Mouse (Mus musculus) cerebellum, postnatal 4 days (tissue): ENCODE data around the gene Casp12.
"Not testable (repeated sequence)": the region's sequence is repeated elsewhere in the genome, so short reads cannot be mapped to it uniquely, and the experiment has no call there.

Experiments
- DNase-seq, 2 experiments: peaks; one replicate each; pipeline ENCODE4 v3.0.0; 2022; ENCODE audit warnings: low spot score in 2 of 2, mixed read lengths in 1 of 2

The Casp12 gene

GRCm38 (mm10) chr9:5345291-5345898 is at the start of gene Casp12:
Gene Casp12 (plus strand): TSS chr9:5345430.
- DNase-seq = no peak

GRCm38 (mm10) chr9:5296354-5297237 is 48.6 kb upstream of the Casp12 start:
- no peak for DNase-seq

- no peak for DNase-seq
Observed at GRCm38 (mm10) chr9:5298329-5299131, 46.7 kb upstream of the Casp12 start, which contains the start of gene Casp1. Gene Casp1 (plus strand): TSS chr9:5298517.

GRCm38 (mm10) chr9:5299132-5299381 is 46.2 kb upstream of the Casp12 start:
- DNase-seq = no peak

GRCm38 (mm10) chr9:5308561-5308960 is 36.7 kb upstream of the Casp12 start, which contains the start of gene Casp4:
Gene Casp4 (plus strand): TSS chr9:5308828.
- DNase-seq = no peak

GRCm38 (mm10) chr9:5310112-5310511 is 35.1 kb upstream of the Casp12 start:
- no peak for DNase-seq

- DNase-seq = no peak
Observed at GRCm38 (mm10) chr9:5311435-5311834, 33.8 kb upstream of the Casp12 start.

GRCm38 (mm10) chr9:5328204-5328603 is 17.0 kb upstream of the Casp12 start:
- DNase-seq = no peak

- no peak for DNase-seq
Observed at GRCm38 (mm10) chr9:5332441-5332840, 12.8 kb upstream of the Casp12 start.

GRCm38 (mm10) chr9:5333422-5333821 is 11.8 kb upstream of the Casp12 start:
- DNase-seq = no peak

- no peak for DNase-seq
Observed at GRCm38 (mm10) chr9:5343092-5343491, 2.1 kb upstream of the Casp12 start.

- no peak for DNase-seq
Observed at GRCm38 (mm10) chr9:5344090-5344489, 1.1 kb upstream of the Casp12 start.

GRCm38 (mm10) chr9:5347381-5347780 is 2.2 kb downstream of the Casp12 start:
- DNase-seq = no peak

- no peak for DNase-seq
Observed at GRCm38 (mm10) chr9:5353673-5354072, 8.4 kb downstream of the Casp12 start.

- DNase-seq = no peak
Observed at GRCm38 (mm10) chr9:5356801-5357200, 11.6 kb downstream of the Casp12 start.

GRCm38 (mm10) chr9:5393561-5393960 is 48.3 kb downstream of the Casp12 start:
- DNase-seq = no peak

- DNase-seq = not testable (repeated sequence)
Observed at GRCm38 (mm10) chr9:5395861-5396260, 50.6 kb downstream of the Casp12 start.

- no peak for DNase-seq
Observed at GRCm38 (mm10) chr9:5410988-5411568, 65.8 kb downstream of the Casp12 start.

- DNase-seq = no peak
Observed at GRCm38 (mm10) chr9:5412446-5413111, 67.3 kb downstream of the Casp12 start.

GRCm38 (mm10) chr9:5417871-5418270 is 72.6 kb downstream of the Casp12 start:
- DNase-seq = no peak
